Mouse (Mus musculus) midbrain, embryonic 16.5 days (tissue): ENCODE measurements around the gene Sorcs2. TPM values are rescaled to one million over a fixed set of nuclear protein-coding genes. Genes with fewer than 3 reads are reported as not detected.

Experiments used
- ATAC-seq: fragments of 200-750 bp; cut with Nextera tagmentation; 2 replicates; pipeline ENCODE4 v1.8.0; 2017; ENCODE audit warnings: moderate TSS enrichment
- H3K27ac ChIP-seq: fragments of 300-500 bp; sonication (generic); 2 replicates; pipeline ENCODE4 v1.5.1; 2014; ENCODE audit warnings: mild to moderate bottlenecking, low read length, mixed read lengths
- H3K27me3 ChIP-seq: fragments of 300-500 bp; sonication (generic); 2 replicates; pipeline ENCODE4 v1.6.1; 2014; ENCODE audit warnings: low read depth, low read length, mixed read lengths; ENCODE audit not compliant: control insufficient read depth, insufficient read depth
- H3K36me3 ChIP-seq: fragments of 300-500 bp; sonication (generic); 2 replicates; pipeline ENCODE4 v1.6.1; 2014; ENCODE audit warnings: mild to moderate bottlenecking, low read length, moderate library complexity, mixed read lengths; ENCODE audit not compliant: control insufficient read depth, insufficient read depth
- H3K4me1 ChIP-seq: fragments of 300-500 bp; sonication (generic); 2 replicates; pipeline ENCODE4 v1.6.1; 2014; ENCODE audit warnings: mild to moderate bottlenecking, low read length, mixed read lengths; ENCODE audit not compliant: control insufficient read depth, insufficient read depth
- H3K4me2 ChIP-seq: fragments of 300-500 bp; sonication (generic); 2 replicates; pipeline ENCODE4 v1.6.1; 2014; ENCODE audit warnings: mild to moderate bottlenecking, low read length, mixed read lengths
- H3K4me3 ChIP-seq: fragments of 300-500 bp; sonication (generic); 2 replicates; pipeline ENCODE4 v1.5.1; 2014; ENCODE audit warnings: low read depth, mild to moderate bottlenecking, low read length, moderate library complexity, mixed read lengths
- H3K9ac ChIP-seq: fragments of 300-500 bp; sonication (generic); 2 replicates; pipeline ENCODE4 v1.6.1; 2014; ENCODE audit warnings: low read depth, low read length, mixed read lengths
- H3K9me3 ChIP-seq: fragments of 300-500 bp; sonication (generic); replicated peaks from 2 replicates; pipeline ENCODE4 v1.6.1; 2014; ENCODE audit warnings: mild to moderate bottlenecking, low read length, mixed read lengths; ENCODE audit not compliant: control insufficient read depth, poor library complexity, severe bottlenecking
- WGBS: fragments of 180-500 bp; shearing (Covaris S2); extraction: QIAGEN DNeasy Blood & Tissue Kit; methylation state at CpG from one replicate; pipeline ENCODE4 v1.1.7; 2014; 5-methylcytosine and 5-hydroxymethylcytosine counted together
- microRNA-seq: library from miRNA; unstranded; fragments of <30 nt; microRNA quantifications from one replicate; pipeline ENCODE4, GENCODE M21; 2017
- polyA plus RNA-seq: library from polyadenylated mRNA; unstranded; fragments of >200 nt; fragmentation: Nextera tagmentation; extraction: Ambion mirVana; gene quantifications from 2 replicates; pipeline ENCODE4 v1.2.1, GENCODE M21; 2015

The Sorcs2 gene
- polyA plus RNA-seq, 1 experiment from 2014 or later: 21.3 TPM

DNA sequence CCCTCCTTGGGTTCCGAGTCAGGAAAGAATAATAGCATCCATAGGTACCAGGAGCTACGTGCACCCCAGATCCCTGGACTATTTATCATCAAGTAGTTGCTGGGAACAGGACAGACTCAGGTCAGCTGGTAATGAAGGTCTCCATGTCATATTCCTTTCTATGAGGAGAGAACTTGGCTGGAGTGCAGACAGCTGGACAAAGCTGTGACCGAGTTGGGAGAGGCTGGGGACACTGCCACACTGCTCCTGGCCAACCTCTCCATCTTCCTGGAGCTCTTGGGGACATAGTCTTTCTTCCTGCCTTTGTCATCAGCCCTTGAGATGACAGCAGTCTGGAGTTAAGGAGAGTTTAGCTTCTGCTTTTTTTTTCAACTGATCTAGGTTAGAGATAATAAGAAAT is 428.1 kb downstream of the Sorcs2 start:
- WGBS: 88% methylated on average over 3 of the region's 3 CpGs
- no peaks in the 10 kb centered on the region for H3K4me1 ChIP-seq
- no peaks in the 10 kb centered on the region for H3K27me3 ChIP-seq
- no peak for ATAC-seq
- peaks cover 28% of the 10 kb centered on the region for H3K36me3 ChIP-seq
- no peak overlapping the region for H3K4me2 ChIP-seq
- no peak overlapping the region; the same call in 1 of the 2 replicates for H3K27ac ChIP-seq
- no peaks in the 10 kb centered on the region for H3K9me3 ChIP-seq
- H3K9ac ChIP-seq: no peak overlapping the region
- no peak overlapping the region for H3K4me3 ChIP-seq

Small RNAs within 50 kb of the gene (microRNA-seq; reads per million reads assigned to microRNA genes)
- gene Mir7689: 69.5 reads per million, percentile 50 among the genes with 10 or more reads in this experiment

Other genes starting within 250 kb of the Sorcs2 start
- 0.07 TPM in 1 of 2 replicates, not detected in the other for gene Psapl1, start 194.1 kb downstream of the Sorcs2 start, polyA plus RNA-seq
- gene Grpel1, start 66.9 kb upstream of the Sorcs2 start, polyA plus RNA-seq: 41.3 and 42.9 TPM in 2 replicates
- gene Tada2b, start 86.1 kb upstream of the Sorcs2 start, polyA plus RNA-seq: 2.9 and 3.2 TPM in 2 replicates
- 3.8 and 4.3 TPM in 2 replicates for gene Ccdc96, start 86.4 kb upstream of the Sorcs2 start, polyA plus RNA-seq
- 74.6 and 76.1 TPM in 2 replicates for gene Tbc1d14, start 195.1 kb upstream of the Sorcs2 start, polyA plus RNA-seq